Mouse (Mus musculus) cortical plate, adult 2 months (tissue): Measurements from ENCODE around the gene Adamts20. TPM values are rescaled to one million over a fixed set of nuclear protein-coding genes. Genes with fewer than 3 reads are reported as not detected.
A peak's percentile ranks its signal among the peaks of the same experiment; 100 is the strongest.
"Not testable (repeated sequence)": the region's sequence is repeated elsewhere in the genome, so short reads cannot be mapped to it uniquely, and the experiment has no call there.

Experiments
- H3K27ac ChIP-seq: fragments of 200-500 bp; 2 replicates; pipeline ENCODE4 v1.5.1; 2012; ENCODE audit warnings: low read length, control low read depth, inconsistent platforms; ENCODE audit not compliant: insufficient read depth
- H3K4me1 ChIP-seq: fragments of 200-500 bp; 2 replicates; pipeline ENCODE4 v1.6.1; 2011; ENCODE audit warnings: low read length; ENCODE audit not compliant: control insufficient read depth, insufficient read depth
- H3K4me3 ChIP-seq: fragments of 200-500 bp; 2 replicates; pipeline ENCODE4 v1.5.1; 2011; ENCODE audit warnings: mild to moderate bottlenecking, low read length, control low read depth; ENCODE audit not compliant: insufficient read depth
- CTCF ChIP-seq: fragments of 200-500 bp; IDR thresholded peaks from 2 replicates; pipeline ENCODE4 v1.5.1; 2011; ENCODE audit warnings: mild to moderate bottlenecking, control low read depth, low read length; ENCODE audit not compliant: insufficient read depth; ENCODE audit errors: extremely low read depth
- POLR2A ChIP-seq: fragments of 200-500 bp; IDR thresholded peaks from 2 replicates; pipeline ENCODE4 v1.6.1; 2011; ENCODE audit warnings: mild to moderate bottlenecking, low read length, control low read depth; ENCODE audit not compliant: insufficient read depth; ENCODE audit errors: extremely low read depth
- polyA plus RNA-seq: library from polyadenylated mRNA; depleted of rRNA; stranded (reverse); fragments of >200 nt; gene quantifications from 2 replicates; pipeline ENCODE4 v1.2.3, GENCODE M21; 2012; rRNA removed

Adamts20 gene
- polyA plus RNA-seq: 8.6 and 10.1 TPM in 2 replicates

- H3K27ac ChIP-seq: no peak within 1 kb of the TSS
- no peaks in the 10 kb centered on the region; the same call in 1 of the 2 replicates for H3K4me1 ChIP-seq
- no peak for TF ChIP-seq POLR2A
- no peak for TF ChIP-seq CTCF
- 0 out of 2 replicates have a peak within 1 kb of the TSS, but pooled peaks have one; percentile 15 for H3K4me3 ChIP-seq
These were observed at the start of gene Adamts20 for GRCm38 (mm10) chr15:94465318-94465717. Gene Adamts20, minus strand, starts transcription at chr15:94465418.

- H3K4me1 ChIP-seq: no peaks in the 10 kb centered on the region
- H3K27ac ChIP-seq: no peak overlapping the region
- no peak for TF ChIP-seq CTCF
- TF ChIP-seq POLR2A: no peak
- H3K4me3 ChIP-seq: no peak overlapping the region
These were observed 38.4 kb upstream of the Adamts20 start for GRCm38 (mm10) chr15:94503451-94504215.

GRCm38 (mm10) chr15:94499260-94499659, 34.0 kb upstream of the Adamts20 start:
- Histone ChIP-seq H3K4me3 (no peak overlapping the region), H3K4me1 (no peaks in the 10 kb centered on the region), H3K27ac (no peak overlapping the region)
- TF ChIP-seq POLR2A (no peak), CTCF (no peak)

GRCm38 (mm10) chr15:94495936-94496335, 30.7 kb upstream of the Adamts20 start:
- H3K4me1 ChIP-seq: no peaks in the 10 kb centered on the region
- no peak for TF ChIP-seq CTCF
- TF ChIP-seq POLR2A: no peak
- H3K4me3 ChIP-seq: no peak overlapping the region
- H3K27ac ChIP-seq: no peak overlapping the region

GRCm38 (mm10) chr15:94494445-94494844, 29.2 kb upstream of the Adamts20 start:
- H3K27ac ChIP-seq: no peak overlapping the region
- H3K4me3 ChIP-seq: no peak overlapping the region
- H3K4me1 ChIP-seq: no peaks in the 10 kb centered on the region
- no peak for TF ChIP-seq CTCF
- TF ChIP-seq POLR2A: no peak

- Histone ChIP-seq H3K4me3 (no peak overlapping the region), H3K27ac (no peak overlapping the region), H3K4me1 (no peaks in the 10 kb centered on the region)
- TF ChIP-seq POLR2A: no peak
- TF ChIP-seq CTCF: no peak
These were observed 24.2 kb upstream of the Adamts20 start for GRCm38 (mm10) chr15:94489433-94489832.

GRCm38 (mm10) chr15:94488028-94488427, 22.8 kb upstream of the Adamts20 start:
- H3K27ac ChIP-seq, H3K4me1 ChIP-seq, H3K4me3 ChIP-seq: not testable (repeated sequence)

GRCm38 (mm10) chr15:94482555-94482954, 17.3 kb upstream of the Adamts20 start:
- no peaks in the 10 kb centered on the region for H3K4me1 ChIP-seq
- no peak for TF ChIP-seq POLR2A
- TF ChIP-seq CTCF: no peak
- H3K27ac ChIP-seq: no peak overlapping the region
- H3K4me3 ChIP-seq: no peak overlapping the region

- H3K27ac ChIP-seq: no peak overlapping the region
- TF ChIP-seq POLR2A (no peak), CTCF (no peak)
- H3K4me1 ChIP-seq: no peaks in the 10 kb centered on the region
These were observed 15.6 kb upstream of the Adamts20 start for GRCm38 (mm10) chr15:94480792-94481191.

GRCm38 (mm10) chr15:94480248-94480647, 15.0 kb upstream of the Adamts20 start:
- Histone ChIP-seq H3K4me1 (no peaks in the 10 kb centered on the region), H3K27ac (no peak overlapping the region), H3K4me3 (no peak overlapping the region)
- TF ChIP-seq CTCF (no peak), POLR2A (no peak)

More at GRCm38 (mm10) chr15:94480792-94481191, 15.6 kb upstream of the Adamts20 start:
- H3K4me3 ChIP-seq: no peak overlapping the region
